Comparison of ENCODE assay signal across 26 mouse cellular contexts in genomic region chr2:77198246-77198645, GRCm38 (mm10). TPM values are rescaled to one million over a fixed set of nuclear protein-coding genes. Genes with fewer than 3 reads are reported as not detected.
DNase-seq lines count a peak whose midpoint lies in the region; ATAC-seq lines count a peak whose summit lies in the region.
"Had no signal": no experiment of that assay in that cellular context is flagged by ENCODE, and none has a peak within 500 bp of the region (broad histone marks: within the 10 kb centered on the region; RNA-seq: fewer than 3 reads in every experiment).

No protein-coding gene starts in this region.

- DNase-seq in heart, adult 11 months = peak; percentile 72
- DNase-seq in heart, postnatal 36 days = no peak
- peak; percentile 39 to 63 for DNase-seq in kidney, adult 8-10 months
- DNase-seq in kidney, postnatal 36 days = peak; percentile 14 to 56
- DNase-seq in kidney, adult 18-20 months = no peak
- DNase-seq: adrenal gland, adult 8-10 months; adrenal gland, postnatal 25 days; cerebellum, adult 11-12 months; cerebellum, adult 8-10 months; cerebellum, postnatal 10 days; cerebellum, postnatal 36 days; embryo, embryonic 11 days; gastrocnemius, postnatal 25 days; heart, adult 2 months; heart, postnatal 14 days had no signal

- H3K36me3 ChIP-seq in kidney, embryonic 16.5 days (ENCODE audit: insufficient read depth, low read length) = peaks cover 28% of the 10 kb centered on the region

- no peak overlapping the region for H3K27ac ChIP-seq in kidney, embryonic 16.5 days (ENCODE audit: low read length)
- H3K27ac ChIP-seq: embryonic facial prominence, embryonic 10.5 days; embryonic facial prominence, embryonic 13.5 days; forebrain, embryonic 12.5 days; forebrain, embryonic 15.5 days; heart, adult 2 months; heart, embryonic 10.5 days; heart, embryonic 13.5 days; hindbrain, embryonic 12.5 days; hindbrain, embryonic 15.5 days had no signal

- no peaks in the 10 kb centered on the region for H3K27me3 ChIP-seq in kidney, embryonic 16.5 days (ENCODE audit: insufficient read depth, low read length)
- H3K27me3 ChIP-seq: embryonic facial prominence, embryonic 13.5 days; forebrain, embryonic 12.5 days; forebrain, embryonic 15.5 days; heart, embryonic 13.5 days; hindbrain, embryonic 12.5 days; hindbrain, embryonic 15.5 days had no signal

- H3K4me1 ChIP-seq in kidney, embryonic 16.5 days (ENCODE audit: insufficient read depth, low read length) = no peaks in the 10 kb centered on the region; the same call in 1 of the 2 replicates
- H3K4me1 ChIP-seq: embryonic facial prominence, embryonic 10.5 days; embryonic facial prominence, embryonic 13.5 days; forebrain, embryonic 15.5 days; hindbrain, embryonic 15.5 days had no signal

- H3K4me2 ChIP-seq in kidney, embryonic 16.5 days (replicated peaks; ENCODE audit: low read depth, low read length) = no peak overlapping the region
- H3K4me2 ChIP-seq: embryonic facial prominence, embryonic 13.5 days; forebrain, embryonic 12.5 days; forebrain, embryonic 15.5 days; heart, embryonic 13.5 days; hindbrain, embryonic 12.5 days; hindbrain, embryonic 15.5 days had no signal

- no peaks in the 10 kb centered on the region for H3K9me3 ChIP-seq in kidney, embryonic 16.5 days (ENCODE audit: low read length)
- H3K9me3 ChIP-seq: embryonic facial prominence, embryonic 10.5 days; embryonic facial prominence, embryonic 13.5 days; forebrain, embryonic 12.5 days; forebrain, embryonic 15.5 days; heart, embryonic 10.5 days; heart, embryonic 13.5 days; hindbrain, embryonic 12.5 days; hindbrain, embryonic 15.5 days had no signal

- intact Hi-C loops in heart, postnatal 36 days (cut with DNase I) = no loop called here

- ATAC-seq in kidney, embryonic 16.5 days (ENCODE audit: low FRiP score, low TSS enrichment) = no peak
- ATAC-seq: activated CD4-positive, CD25-positive, alpha-beta regulatory T cell, adult 4 months; forebrain, embryonic 15.5 days had no signal

- H3K4me3 ChIP-seq in kidney, embryonic 16.5 days (ENCODE audit: low read length) = no peak overlapping the region
- H3K4me3 ChIP-seq: embryonic facial prominence, embryonic 10.5 days; embryonic facial prominence, embryonic 13.5 days; erythroblast, embryonic 14.5 days; forebrain, embryonic 12.5 days; forebrain, embryonic 15.5 days; heart, adult 2 months; heart, embryonic 10.5 days; heart, embryonic 13.5 days; hindbrain, embryonic 12.5 days; hindbrain, embryonic 15.5 days had no signal

- 71% methylated on average over 5 of the region's 5 CpGs for WGBS in kidney, embryonic 16.5 days

- no peak overlapping the region for H3K9ac ChIP-seq in kidney, embryonic 16.5 days (replicated peaks; ENCODE audit: low read length)
- H3K9ac ChIP-seq: embryonic facial prominence, embryonic 13.5 days; forebrain, embryonic 12.5 days; forebrain, embryonic 15.5 days; heart, embryonic 13.5 days; hindbrain, embryonic 12.5 days; hindbrain, embryonic 15.5 days had no signal

RNA-seq across cellular contexts. Expression of gene Ccdc141, which starts 27.8 kb away (rescaled TPM):
- 100 to 1,000 TPM; 196 to 201 TPM for total RNA-seq in heart, postnatal 36 days (2021)
- polyA plus RNA-seq in kidney, embryonic 16.5 days (2015; fragmentation: Nextera tagmentation; extraction: Ambion mirVana) = 10.6 and 11.8 TPM in 2 replicates

Comparison
In these comparisons a context has a peak if more than half of its experiments do, and no peak if none do; other contexts are left out.
1. DNase-seq: peak in heart, adult 11 months (single experiment), kidney, adult 8-10 months (2 of 2) and kidney, postnatal 36 days (2 of 2); none in heart, postnatal 36 days (0 of 2) and kidney, adult 18-20 months (single experiment).